Mouse (Mus musculus): Measurements from ENCODE around the gene Cul5. TPM values are rescaled to one million over a fixed set of nuclear protein-coding genes. Genes with fewer than 3 reads are reported as not detected.

The Cul5 gene
- total and polyA plus RNA-seq, 2 experiments from 2014 or later: 40.9 to 72.5 TPM

DNA sequence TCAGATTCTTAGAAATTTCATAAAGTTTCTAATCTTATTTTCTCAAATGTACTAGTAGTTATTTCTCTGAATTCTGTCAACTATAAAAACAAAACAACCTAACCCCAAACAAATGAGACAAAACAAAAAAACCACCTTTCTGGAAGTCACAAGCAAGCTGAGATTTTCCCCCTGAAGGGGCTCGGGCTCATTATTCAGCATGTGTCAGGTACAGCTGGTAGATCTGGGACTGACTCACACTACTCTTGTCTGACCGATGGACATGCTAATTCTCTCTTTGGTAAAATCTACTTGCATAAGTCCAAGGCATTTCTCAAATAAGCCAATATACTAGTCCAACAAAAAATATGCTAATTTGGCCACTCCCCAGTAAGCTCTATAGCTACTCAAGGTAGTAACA, 5.0 kb downstream of the Cul5 start:
- no peaks in the 10 kb centered on the region for H3K36me3 ChIP-seq (ENCODE audit: insufficient read depth)
- 52% methylated on average over 2 of the region's 2 CpGs for whole genome bisulfite sequencing
- H3K4me3 ChIP-seq (ENCODE audit: low read depth, low read length): no peak overlapping the region
- no peaks in the 10 kb centered on the region for H3K27me3 ChIP-seq (ENCODE audit: insufficient read depth, low read length)
- ATAC-seq (no peak), DNase-seq (no peak)
- H3K27ac ChIP-seq (ENCODE audit: low read depth, low read length): no peak overlapping the region
- no peaks in the 10 kb centered on the region for H3K9me3 ChIP-seq (ENCODE audit: low read length)
- peaks cover 11% of the 10 kb centered on the region; the same call in 1 of the 2 replicates for H3K4me1 ChIP-seq (ENCODE audit: insufficient read depth)
- no peak overlapping the region for H3K4me2 ChIP-seq (ENCODE audit: low read depth)
- TF ChIP-seq CTCF (IDR thresholded peaks at IDR 0.05; ENCODE audit: low read depth): no peak
- no peak overlapping the region for H3K9ac ChIP-seq

DNA sequence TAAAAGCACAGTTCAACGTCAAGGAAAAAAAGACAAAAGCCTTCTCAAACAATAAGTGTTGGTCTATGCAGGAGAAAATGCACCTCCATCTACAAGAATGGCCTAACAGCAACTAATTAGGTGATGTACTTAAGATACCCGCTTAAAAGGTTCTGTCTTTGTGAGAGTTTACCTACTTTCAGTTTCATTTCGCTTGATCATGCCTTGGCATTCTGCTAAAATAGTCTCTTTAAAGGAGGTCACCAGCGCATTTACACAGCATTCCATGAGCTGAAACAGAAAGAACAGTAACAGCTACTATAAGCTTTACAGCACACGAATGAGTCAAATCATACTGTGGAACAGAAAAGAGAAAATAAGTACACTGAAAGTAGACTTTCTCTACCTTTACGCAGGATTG, 35.0 kb downstream of the Cul5 start:
- Histone ChIP-seq H3K27ac (ENCODE audit: low read depth, low read length) (no peak overlapping the region), H3K4me3 (ENCODE audit: low read depth, low read length) (no peak overlapping the region), H3K36me3 (ENCODE audit: insufficient read depth) (peaks cover 50% of the 10 kb centered on the region), H3K4me1 (ENCODE audit: insufficient read depth) (no peaks in the 10 kb centered on the region), H3K4me2 (ENCODE audit: low read depth) (no peak overlapping the region), H3K9me3 (ENCODE audit: low read length) (no peaks in the 10 kb centered on the region), H3K9ac (no peak overlapping the region), H3K27me3 (ENCODE audit: insufficient read depth, low read length) (no peaks in the 10 kb centered on the region)
- TF ChIP-seq CTCF (IDR thresholded peaks at IDR 0.05; ENCODE audit: low read depth): no peak
- DNase-seq (no peak), ATAC-seq (no peak)
- WGBS: 88% methylated on average over 6 of the region's 6 CpGs

DNA sequence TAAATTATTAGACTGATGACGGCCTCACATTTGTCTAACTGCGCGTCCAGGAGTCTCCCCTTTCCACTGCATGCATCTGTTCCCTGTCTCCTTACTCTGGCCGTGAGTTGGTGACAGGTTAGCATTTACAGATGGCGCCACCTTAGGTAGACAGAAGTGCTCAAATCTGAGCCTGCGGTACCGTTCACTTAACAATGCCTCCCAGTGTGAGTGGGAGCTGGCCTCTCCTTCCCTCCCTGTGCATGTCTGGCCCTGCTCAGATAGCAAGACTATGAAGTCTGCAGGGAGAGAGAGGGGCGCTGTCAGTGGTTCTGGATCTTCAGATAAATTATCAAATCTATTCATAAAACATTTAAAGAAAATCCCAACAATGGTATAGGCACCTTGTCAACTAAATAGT, 54.6 kb downstream of the Cul5 start:
- no peak overlapping the region for H3K27ac ChIP-seq (ENCODE audit: low read depth, low read length)
- DNase-seq (no peak), ATAC-seq (no peak)
- no peaks in the 10 kb centered on the region for H3K27me3 ChIP-seq (ENCODE audit: insufficient read depth, low read length)
- no peaks in the 10 kb centered on the region for H3K4me1 ChIP-seq (ENCODE audit: insufficient read depth)
- TF ChIP-seq CTCF (IDR thresholded peaks at IDR 0.05; ENCODE audit: low read depth): no peak
- no peak overlapping the region for H3K9ac ChIP-seq
- no peak overlapping the region for H3K4me2 ChIP-seq (ENCODE audit: low read depth)
- H3K4me3 ChIP-seq (ENCODE audit: low read depth, low read length): no peak overlapping the region
- peaks cover 36% of the 10 kb centered on the region for H3K36me3 ChIP-seq (ENCODE audit: insufficient read depth)
- WGBS: 81% methylated on average over 8 of the region's 8 CpGs
- no peaks in the 10 kb centered on the region for H3K9me3 ChIP-seq (ENCODE audit: low read length)

DNA sequence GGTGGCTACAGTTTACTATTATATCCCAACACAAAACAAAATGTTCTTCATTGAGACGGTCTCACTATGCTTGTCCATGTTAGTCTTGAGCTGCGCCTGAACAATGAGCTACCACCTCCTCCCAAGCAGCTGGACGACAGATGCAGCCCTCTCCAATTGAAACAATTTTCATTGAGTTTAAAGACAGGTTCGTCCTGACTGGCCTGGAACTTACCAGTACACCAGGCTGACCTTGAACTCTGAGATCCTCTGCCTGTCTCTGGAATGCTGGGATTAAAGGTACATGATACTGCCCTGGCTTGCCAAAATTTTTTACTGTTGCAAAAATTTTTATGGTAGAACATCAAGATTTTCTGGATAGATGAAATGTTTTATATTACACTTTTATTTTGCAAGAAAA, 55.5 kb downstream of the Cul5 start:
- Histone ChIP-seq H3K36me3 (ENCODE audit: insufficient read depth) (peaks cover 31% of the 10 kb centered on the region), H3K4me3 (ENCODE audit: low read depth, low read length) (no peak overlapping the region), H3K27me3 (ENCODE audit: insufficient read depth, low read length) (no peaks in the 10 kb centered on the region), H3K4me2 (ENCODE audit: low read depth) (no peak overlapping the region), H3K27ac (ENCODE audit: low read depth, low read length) (no peak overlapping the region), H3K9me3 (ENCODE audit: low read length) (no peaks in the 10 kb centered on the region), H3K9ac (no peak overlapping the region), H3K4me1 (ENCODE audit: insufficient read depth) (peaks cover under 1% of the 10 kb centered on the region)
- no peak for DNase-seq
- no peak for TF ChIP-seq CTCF (IDR thresholded peaks at IDR 0.05; ENCODE audit: low read depth)
- 87% methylated on average over 4 of the region's 4 CpGs for WGBS
- ATAC-seq: no peak

DNA sequence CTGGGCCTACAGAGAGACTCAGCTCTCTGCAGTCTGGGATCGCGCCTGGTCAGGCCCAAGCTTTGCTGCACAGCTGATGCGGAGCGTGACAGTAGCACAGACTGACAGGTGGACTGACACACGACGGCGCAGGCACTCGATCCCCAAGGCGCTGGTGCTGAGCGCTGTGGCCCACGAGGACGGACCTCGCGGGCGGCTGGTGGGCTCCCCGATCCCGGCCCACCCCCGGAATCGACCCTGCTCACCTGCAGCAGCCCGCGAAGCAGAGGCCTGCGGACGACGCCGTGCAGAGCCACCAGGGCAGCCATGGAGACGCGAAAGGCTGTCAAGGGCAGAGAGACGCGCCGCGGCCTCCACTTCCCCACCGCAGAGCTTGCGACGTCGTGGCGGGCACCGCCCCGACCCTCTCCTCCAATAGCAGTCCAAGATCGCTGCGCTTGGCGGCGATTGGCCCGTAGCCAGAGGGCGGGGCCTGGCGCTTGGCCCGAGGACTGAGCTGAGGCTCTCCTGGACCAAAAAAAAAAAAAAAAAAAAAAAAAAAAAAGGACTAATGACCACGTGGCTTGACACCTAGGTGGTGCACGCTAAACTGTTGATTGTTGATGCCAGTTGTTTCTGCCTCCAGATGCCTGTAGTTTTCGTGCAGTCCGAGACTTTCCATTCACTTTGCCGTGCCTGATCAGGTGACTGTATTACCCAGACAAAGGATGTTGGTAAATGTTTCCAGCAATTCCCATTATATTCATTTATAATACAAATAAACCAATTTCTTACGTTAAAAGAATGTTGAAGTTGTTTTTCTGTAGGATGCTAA, 59.6 kb downstream of the Cul5 start, which contains the start of gene Acat1:
TSS of gene Acat1 (minus strand) at position 415 of the 814 bp plus-strand sequence.
- Histone ChIP-seq H3K4me3 (ENCODE audit: low read depth, low read length) (peak within 1 kb of the TSS; percentile 88), H3K27me3 (ENCODE audit: insufficient read depth, low read length) (no peaks in the 10 kb centered on the region), H3K4me1 (ENCODE audit: insufficient read depth) (peaks cover 6% of the 10 kb centered on the region), H3K9ac (peak within 1 kb of the TSS; percentile 96), H3K9me3 (ENCODE audit: low read length) (no peaks in the 10 kb centered on the region), H3K4me2 (ENCODE audit: low read depth) (peak within 1 kb of the TSS; percentile 83), H3K27ac (ENCODE audit: low read depth, low read length) (peak within 1 kb of the TSS; percentile 90), H3K36me3 (ENCODE audit: insufficient read depth) (peaks cover 6% of the 10 kb centered on the region)
- WGBS: 1% methylated on average over 51 of the region's 52 CpGs
- ATAC-seq (peak; percentile 99), DNase-seq (peak; percentile 95)
- TF ChIP-seq CTCF (IDR thresholded peaks at IDR 0.05; ENCODE audit: low read depth): no peak

DNA sequence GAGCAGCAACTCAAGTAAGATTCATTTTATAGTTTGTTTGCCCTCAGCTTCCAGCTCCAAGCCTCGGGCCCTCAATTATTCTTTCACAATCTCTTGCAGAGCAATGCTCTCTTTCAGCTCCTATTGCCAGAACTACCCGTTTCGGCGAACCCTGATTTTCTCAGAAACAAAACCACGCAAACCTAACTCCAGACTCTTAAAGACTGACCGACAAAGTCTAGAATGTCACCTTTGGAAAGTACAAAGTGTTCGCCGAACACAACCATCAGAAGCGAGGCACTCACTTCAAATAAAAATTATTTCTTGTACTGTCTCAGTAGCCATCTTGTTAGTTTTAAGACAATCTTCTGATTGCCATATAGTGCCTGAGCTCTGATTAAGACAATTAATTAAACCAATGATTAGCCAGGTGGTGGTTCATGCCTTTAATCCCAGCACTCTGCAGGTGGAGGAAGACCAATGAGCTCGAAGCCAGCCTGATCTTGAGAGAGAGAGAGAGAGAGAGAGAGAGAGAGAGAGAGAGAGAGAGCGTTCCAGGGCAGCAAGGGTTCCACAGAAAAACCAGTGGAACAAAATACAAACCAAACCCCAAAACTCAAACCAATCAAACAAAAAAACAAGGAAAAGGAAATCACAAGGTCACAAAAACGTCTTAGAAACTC, 60.4 kb downstream of the Cul5 start:
- TF ChIP-seq CTCF (IDR thresholded peaks at IDR 0.05; ENCODE audit: low read depth): no peak
- H3K27me3 ChIP-seq (ENCODE audit: insufficient read depth, low read length): no peaks in the 10 kb centered on the region
- WGBS: 61% methylated on average over 12 of the region's 12 CpGs

DNA sequence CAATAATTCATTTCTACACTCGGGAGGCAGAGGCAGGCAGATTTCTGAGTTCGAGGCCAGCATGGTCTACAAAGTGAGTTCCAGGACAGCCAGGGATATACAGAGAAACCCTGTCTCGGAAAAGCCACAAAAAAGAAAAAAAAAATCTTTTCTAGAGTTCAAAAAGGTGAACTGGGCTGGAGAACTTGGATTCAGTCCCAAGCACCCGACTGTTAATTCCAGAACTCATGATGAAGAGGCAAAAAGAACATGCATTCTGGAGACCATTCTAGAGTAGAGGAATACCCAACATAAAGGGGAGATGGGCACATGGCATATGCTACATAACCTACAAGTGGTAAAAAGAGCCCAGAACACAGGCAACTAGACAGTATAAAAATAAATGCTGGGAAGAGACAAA, 62.0 kb downstream of the Cul5 start:
- no peak for TF ChIP-seq CTCF (IDR thresholded peaks at IDR 0.05; ENCODE audit: low read depth)
- Histone ChIP-seq H3K27me3 (ENCODE audit: insufficient read depth, low read length) (no peaks in the 10 kb centered on the region), H3K4me2 (ENCODE audit: low read depth) (no peak overlapping the region), H3K4me3 (ENCODE audit: low read depth, low read length) (no peak overlapping the region), H3K9ac (no peak overlapping the region), H3K27ac (ENCODE audit: low read depth, low read length) (no peak overlapping the region), H3K4me1 (ENCODE audit: insufficient read depth) (peaks cover 6% of the 10 kb centered on the region), H3K36me3 (ENCODE audit: insufficient read depth) (no peaks in the 10 kb centered on the region), H3K9me3 (ENCODE audit: low read length) (no peaks in the 10 kb centered on the region)
- no peak for ATAC-seq
- no peak for DNase-seq
- 89% methylated on average over 4 of the region's 4 CpGs for WGBS

More for the DNA sequence above, 60.4 kb downstream of the Cul5 start:
- Histone ChIP-seq H3K4me3 (ENCODE audit: low read depth, low read length) (peak overlapping the region; percentile 88), H3K36me3 (ENCODE audit: insufficient read depth) (no peaks in the 10 kb centered on the region), H3K4me2 (ENCODE audit: low read depth) (peak overlapping the region; percentile 83), H3K4me1 (ENCODE audit: insufficient read depth) (peaks cover 6% of the 10 kb centered on the region), H3K9ac (peak overlapping the region; percentile 96), H3K27ac (ENCODE audit: low read depth, low read length) (peak overlapping the region; percentile 90), H3K9me3 (ENCODE audit: low read length) (no peaks in the 10 kb centered on the region)
- DNase-seq: no peak
- peak; percentile 32; the same call in 1 of the 2 replicates for ATAC-seq

Data from forebrain, postnatal 0 days (tissue).